Mouse (Mus musculus): ENCODE measurements around the gene Stxbp3.

- no peak for TF ChIP-seq CTCF (conservative IDR thresholded peaks at IDR 0.05; ENCODE audit: low read length)
- TF ChIP-seq POU5F1 (IDR thresholded peaks at IDR 0.05; ENCODE audit: borderline replicate concordance, low read length), result no peak
Measured at GRCm38 (mm10) chr3:108844521-108844920, 4.2 kb upstream of the Stxbp3 start.
